In the genomic region with DNA sequence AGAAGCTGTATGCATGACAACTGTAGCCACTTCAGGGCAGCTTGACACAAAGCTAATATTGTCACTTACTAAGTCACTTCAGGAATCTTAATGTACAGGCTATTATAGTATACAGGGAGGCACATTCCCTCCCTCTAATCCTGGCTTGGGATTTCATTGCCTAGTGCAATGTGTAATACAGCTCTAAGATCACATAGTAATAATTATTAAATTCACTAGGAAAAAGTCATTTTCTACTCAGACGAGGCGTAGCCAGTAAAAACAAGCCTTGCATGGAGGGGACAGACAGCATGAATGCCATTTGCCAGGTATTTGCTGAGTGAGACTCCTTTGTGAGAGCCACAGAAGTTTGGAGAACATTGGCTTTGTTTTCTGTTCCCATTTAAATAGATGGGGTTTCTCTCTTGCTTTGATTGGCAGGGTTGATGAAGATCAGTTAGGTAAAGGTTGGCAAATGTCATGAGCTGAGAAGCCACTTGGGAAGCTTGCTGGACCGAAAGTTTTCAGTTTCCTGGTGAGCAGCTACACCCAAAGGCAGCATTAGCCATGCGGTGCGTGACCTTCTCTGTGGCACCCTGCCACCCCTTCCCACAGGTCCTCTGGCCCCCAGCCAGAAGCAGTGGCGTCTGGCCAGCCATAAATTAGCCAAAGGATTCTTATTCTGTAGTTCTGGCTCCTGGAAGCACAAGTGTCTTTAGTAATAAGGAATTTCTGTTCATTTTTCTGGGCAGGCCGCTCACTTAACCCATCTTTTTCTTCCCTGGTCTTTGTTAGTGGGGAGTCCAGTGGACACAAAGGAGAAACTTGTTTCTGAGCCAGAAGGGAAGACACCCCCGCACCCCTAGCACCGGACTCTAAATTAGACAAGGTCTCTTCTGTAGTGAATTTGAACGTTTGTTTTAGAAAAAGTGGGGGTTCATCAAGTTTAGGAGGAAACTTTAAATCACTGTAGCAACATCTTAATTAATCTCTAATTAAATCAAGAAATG, we compare ENCODE assay signal across 8 mouse cellular contexts. TPM values are rescaled to one million over a fixed set of nuclear protein-coding genes. Genes with fewer than 3 reads are reported as not detected.
A peak's percentile ranks its signal among the peaks of the same experiment; 100 is the strongest.
DNase-seq lines count a peak whose midpoint lies in the region; ATAC-seq and TF ChIP-seq lines count a peak whose summit lies in the region.

No protein-coding gene starts in this region.

- TF ChIP-seq CTCF in liver, adult 2 months (IDR thresholded peaks at IDR 0.05; ENCODE audit: low read depth, low read length): no peak

- no peak overlapping the region for H3K27ac ChIP-seq in liver, adult 2 months (replicated peaks; ENCODE audit: insufficient read depth, low read depth, low read length)
- no peak overlapping the region for H3K27ac ChIP-seq in liver, embryonic 11.5 days (ENCODE audit: low read depth, low read length)
- H3K27ac ChIP-seq in midbrain, embryonic 14.5 days (replicated peaks; ENCODE audit: low read depth, low read length): no peak overlapping the region

- 59% methylated on average over 10 of the region's 10 CpGs for WGBS in liver, adult 2 months
- 83% methylated on average over 10 of the region's 10 CpGs for WGBS in liver, embryonic 11.5 days
- WGBS in midbrain, embryonic 14.5 days: 50% methylated on average over 10 of the region's 10 CpGs

- H3K9ac ChIP-seq in liver, adult 2 months (ENCODE audit: low read depth, low read length): no peak overlapping the region
- no peak overlapping the region for H3K9ac ChIP-seq in liver, embryonic 11.5 days (ENCODE audit: low read depth, low read length)
- H3K9ac ChIP-seq in midbrain, embryonic 14.5 days (replicated peaks; ENCODE audit: low read length): no peak overlapping the region

- H3K4me2 ChIP-seq in liver, embryonic 11.5 days: no peak overlapping the region
- H3K4me2 ChIP-seq in midbrain, embryonic 14.5 days (ENCODE audit: low read length): no peak overlapping the region

- ATAC-seq in liver, embryonic 11.5 days (replicated peaks; ENCODE audit: low FRiP score): no peak
- ATAC-seq in midbrain, embryonic 14.5 days (ENCODE audit: low FRiP score, low TSS enrichment): peak; percentile 77
- no peak for ATAC-seq in erythroid progenitor cell, adult 5-6 weeks (replicated peaks; ENCODE audit: low FRiP score, poor library complexity, severe bottlenecking)

- no peaks in the 10 kb centered on the region for H3K9me3 ChIP-seq in liver, embryonic 11.5 days (ENCODE audit: control insufficient read depth, low read length)
- H3K9me3 ChIP-seq in midbrain, embryonic 14.5 days (ENCODE audit: control insufficient read depth, low read length): no peaks in the 10 kb centered on the region

- H3K27me3 ChIP-seq in liver, adult 2 months (ENCODE audit: control insufficient read depth, insufficient read depth, low read length): no peaks in the 10 kb centered on the region
- H3K27me3 ChIP-seq in liver, embryonic 11.5 days (replicated peaks; ENCODE audit: control insufficient read depth, insufficient read depth, low read length): no peaks in the 10 kb centered on the region
- no peaks in the 10 kb centered on the region for H3K27me3 ChIP-seq in midbrain, embryonic 14.5 days (ENCODE audit: control insufficient read depth, insufficient read depth, low read length)

- no peak overlapping the region for H3K4me3 ChIP-seq in liver, adult 2 months (ENCODE audit: insufficient read depth, low read depth, low read length)
- no peak overlapping the region for H3K4me3 ChIP-seq in liver, embryonic 11.5 days (ENCODE audit: low read depth, low read length)
- no peak overlapping the region for H3K4me3 ChIP-seq in midbrain, embryonic 14.5 days (replicated peaks; ENCODE audit: low read depth, low read length)

- no peaks in the 10 kb centered on the region for H3K4me1 ChIP-seq in liver, adult 2 months (ENCODE audit: control insufficient read depth, insufficient read depth, low read length)
- no peaks in the 10 kb centered on the region for H3K4me1 ChIP-seq in liver, embryonic 11.5 days (replicated peaks; ENCODE audit: control insufficient read depth, insufficient read depth, low read length)
- no peaks in the 10 kb centered on the region for H3K4me1 ChIP-seq in midbrain, embryonic 14.5 days (ENCODE audit: control insufficient read depth, insufficient read depth, low read length)

- H3K36me3 ChIP-seq in liver, adult 2 months (ENCODE audit: control insufficient read depth, insufficient read depth, low read length): peaks cover 17% of the 10 kb centered on the region
- no peaks in the 10 kb centered on the region for H3K36me3 ChIP-seq in liver, embryonic 11.5 days (ENCODE audit: control insufficient read depth, insufficient read depth, low read length)
- no peaks in the 10 kb centered on the region for H3K36me3 ChIP-seq in midbrain, embryonic 14.5 days (ENCODE audit: control insufficient read depth, insufficient read depth, low read length)

- peaks cover 3% of the 10 kb centered on the region; the same call in 1 of the 2 replicates for H3K79me2 ChIP-seq in liver, adult 2 months (ENCODE audit: control insufficient read depth, insufficient read depth, low read length)

- TF ChIP-seq POLR2A in liver, adult 2 months (IDR thresholded peaks at IDR 0.05; ENCODE audit: extremely low read depth, insufficient read depth, low read length): no peak

- DNase-seq in liver, adult 2 months (ENCODE audit: extremely low read depth, low read depth, low spot score): peak; percentile 32
- no peak for DNase-seq in liver, embryonic 11.5 days (ENCODE audit: low spot score)
- DNase-seq in cerebellum, adult 8-10 months: peak; percentile 73
- DNase-seq in heart, adult 8-10 months (ENCODE audit: low spot score): peak; percentile 47
- peak; percentile 64 to 78 for DNase-seq in layer of hippocampus, postnatal 14 days (ENCODE audit: low spot score in 2 of 2)
- DNase-seq in midbrain, embryonic 14.5 days: peak; percentile 81
- no peak for DNase-seq in embryo, embryonic 9.5 days (ENCODE audit: extremely low spot score)

RNA-seq across cellular contexts. Expression of a gene that starts 37.4 kb away (rescaled TPM):
- total RNA-seq in liver, adult 2 months (2014; rRNA removed): 85.8 and 99.6 TPM in 2 replicates
- polyA plus RNA-seq in liver, adult 2 months (2012; rRNA removed): 66.0 and 76.8 TPM in 2 replicates
- 34.8 and 37.1 TPM in 2 replicates for polyA plus RNA-seq in liver, embryonic 11.5 days (2014; fragmentation: Nextera tagmentation; extraction: Ambion mirVana)
- total RNA-seq in heart, adult 8-10 months (2022): 100 to 1,000 TPM; 103 to 114 (median 108) TPM
- 10 to 100 TPM; 33.5 to 38.0 TPM for total RNA-seq in layer of hippocampus, postnatal 14 days (2021)
- polyA plus RNA-seq in midbrain, embryonic 14.5 days (2014; fragmentation: Nextera tagmentation; extraction: Ambion mirVana): 26.1 and 28.7 TPM in 2 replicates
- total RNA-seq in erythroid progenitor cell, adult 5-6 weeks (2015; ENCODE audit: low replicate concordance): 5.0 TPM in 1 of 2 replicates, not detected in the other
- not detected in 2 replicates for total RNA-seq in erythroid progenitor cell, adult 5-6 weeks (2017; ENCODE audit: low replicate concordance)

Comparison
In these comparisons a context has a peak if more than half of its experiments do, and no peak if none do; other contexts are left out.
1. DNase-seq: peak in liver, adult 2 months (single experiment), cerebellum, adult 8-10 months (single experiment), heart, adult 8-10 months (single experiment), layer of hippocampus, postnatal 14 days (2 of 2) and midbrain, embryonic 14.5 days (single experiment); none in liver, embryonic 11.5 days (single experiment) and embryo, embryonic 9.5 days (single experiment).
2. RNA of a gene that starts 37.4 kb away (total RNA-seq): 103 to 114 TPM in heart, adult 8-10 months, 85.8 to 99.6 TPM in liver, adult 2 months and 33.5 to 38.0 TPM in layer of hippocampus, postnatal 14 days; 5.0 TPM in erythroid progenitor cell, adult 5-6 weeks; every median in the first group is over 4 times any median in the second.